Mouse (Mus musculus): ENCODE results near the gene Mcm9.
"Not testable (repeated sequence)": the region's sequence is repeated elsewhere in the genome, so short reads cannot be mapped to it uniquely, and the experiment has no call there.

The Mcm9 gene

DNA sequence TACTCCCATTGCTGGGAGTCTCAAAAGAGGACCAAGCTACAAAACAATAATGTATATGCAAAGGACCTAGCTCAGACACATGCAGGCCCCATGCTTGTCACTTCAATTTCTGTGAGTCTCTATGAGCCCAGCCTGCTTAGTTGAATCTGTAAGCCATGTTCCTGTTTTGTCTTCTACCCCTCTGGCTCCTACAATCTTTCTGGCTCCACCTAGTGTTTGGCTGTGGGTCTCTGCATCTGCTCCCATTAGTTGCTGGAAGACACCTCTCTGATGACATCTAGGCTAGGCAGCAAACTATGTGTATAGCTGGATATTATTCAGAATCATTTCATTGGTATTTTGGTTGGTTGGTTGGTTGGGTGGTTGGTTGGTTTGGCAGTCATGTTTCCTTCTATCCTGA, 130.7 kb downstream of the Mcm9 start:
- DNase-seq (ENCODE audit: low read depth), result no peak

DNA sequence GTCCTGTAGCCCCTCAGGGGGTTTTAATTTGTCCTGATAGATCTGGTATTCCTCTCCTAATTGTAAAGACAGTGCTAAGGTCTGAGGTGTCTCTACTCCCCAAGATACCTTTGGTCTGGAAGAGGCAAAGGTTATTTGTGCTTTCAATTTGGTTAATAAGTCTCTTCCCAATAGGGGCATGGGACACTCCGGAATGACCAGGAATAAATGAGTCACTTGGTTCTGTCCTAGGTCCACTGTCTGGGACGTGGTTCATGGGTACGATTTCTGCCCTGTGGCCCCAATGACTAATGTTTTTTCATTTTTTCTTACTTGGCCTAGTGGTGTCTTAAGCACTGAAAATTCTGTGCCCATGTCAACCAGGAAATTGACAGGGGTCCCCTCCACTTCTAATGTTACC, 134.9 kb downstream of the Mcm9 start:
- not testable (repeated sequence) for DNase-seq (ENCODE audit: low read depth)

DNA sequence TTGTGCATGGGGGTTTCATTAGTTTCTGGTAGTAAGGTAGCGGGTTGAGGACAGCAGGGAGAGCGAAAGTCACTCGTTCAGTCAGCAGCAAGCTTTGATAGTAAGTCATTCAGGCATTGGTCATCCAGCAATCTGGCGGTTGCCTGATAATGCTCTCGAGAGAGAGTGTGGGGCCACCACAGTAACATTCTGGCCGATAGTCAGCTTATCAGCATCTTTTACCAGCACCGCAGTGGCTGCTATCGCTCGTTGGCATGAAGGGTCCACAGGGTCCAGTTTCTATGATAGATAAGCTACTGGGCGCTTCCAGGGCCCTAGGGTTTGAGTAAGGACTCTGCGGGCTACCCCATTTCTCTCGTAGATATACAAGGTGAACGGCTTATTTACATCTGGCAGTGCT, 136.3 kb downstream of the Mcm9 start:
- no peak for DNase-seq (ENCODE audit: low read depth)

Data from fibroblast of lung, adult 2 months (primary cell).